Mouse (Mus musculus): ENCODE measurements around the gene Pithd1. TPM values are rescaled to one million over a fixed set of nuclear protein-coding genes. Genes with fewer than 3 reads are reported as not detected.

Pithd1 gene
- polyA plus RNA-seq, 1 experiment from 2014 or later = 60.6 TPM

- WGBS = 76% methylated on average over 17 of the region's 19 CpGs
- peaks cover 16% of the 10 kb centered on the region for H3K4me1 ChIP-seq (ENCODE audit: control insufficient read depth, insufficient read depth, low read length)
Measured at GRCm38 (mm10) chr4:135968271-135968869, 18.7 kb downstream of the Pithd1 start.

GRCm38 (mm10) chr4:135967086-135967760 lies 19.8 kb downstream of the Pithd1 start:
- no peak for ATAC-seq (ENCODE audit: insufficient read depth, low FRiP score, low TSS enrichment)

More at GRCm38 (mm10) chr4:135968271-135968869, 18.7 kb downstream of the Pithd1 start:
- ATAC-seq (ENCODE audit: insufficient read depth, low FRiP score, low TSS enrichment) = no peak
- H3K27me3 ChIP-seq (ENCODE audit: control insufficient read depth, insufficient read depth, low read length) = no peaks in the 10 kb centered on the region
- no peak overlapping the region for H3K4me2 ChIP-seq (ENCODE audit: low read depth)
- no peak for DNase-seq (ENCODE audit: low spot score)
- no peak overlapping the region for H3K4me3 ChIP-seq (ENCODE audit: low read depth, low read length)
- H3K9me3 ChIP-seq (ENCODE audit: control insufficient read depth, low read length) = no peaks in the 10 kb centered on the region
- H3K36me3 ChIP-seq (ENCODE audit: control insufficient read depth, insufficient read depth, low read length) = peaks cover 31% of the 10 kb centered on the region
- H3K9ac ChIP-seq (ENCODE audit: low read length) = no peak overlapping the region
- H3K27ac ChIP-seq (ENCODE audit: low read depth, low read length) = no peak overlapping the region

GRCm38 (mm10) chr4:135966283-135966682 lies 20.8 kb downstream of the Pithd1 start:
- ATAC-seq (ENCODE audit: insufficient read depth, low FRiP score, low TSS enrichment) (no peak), DNase-seq (ENCODE audit: low spot score) (no peak)
- no peaks in the 10 kb centered on the region for H3K9me3 ChIP-seq (ENCODE audit: control insufficient read depth, low read length)
- WGBS = 92% methylated on average over 16 of the region's 16 CpGs
- no peak overlapping the region for H3K4me2 ChIP-seq (ENCODE audit: low read depth)
- no peak overlapping the region for H3K27ac ChIP-seq (ENCODE audit: low read depth, low read length)
- H3K9ac ChIP-seq (ENCODE audit: low read length) = no peak overlapping the region
- H3K27me3 ChIP-seq (ENCODE audit: control insufficient read depth, insufficient read depth, low read length) = no peaks in the 10 kb centered on the region
- H3K36me3 ChIP-seq (ENCODE audit: control insufficient read depth, insufficient read depth, low read length) = peaks cover 31% of the 10 kb centered on the region
- no peak overlapping the region for H3K4me3 ChIP-seq (ENCODE audit: low read depth, low read length)
- H3K4me1 ChIP-seq (ENCODE audit: control insufficient read depth, insufficient read depth, low read length) = peaks cover 11% of the 10 kb centered on the region

More at GRCm38 (mm10) chr4:135967086-135967760, 19.8 kb downstream of the Pithd1 start:
- no peak for DNase-seq (ENCODE audit: low spot score)
- WGBS = 89% methylated on average over 18 of the region's 18 CpGs
- Histone ChIP-seq H3K27ac (ENCODE audit: low read depth, low read length) (no peak overlapping the region), H3K4me2 (ENCODE audit: low read depth) (no peak overlapping the region), H3K9ac (ENCODE audit: low read length) (no peak overlapping the region), H3K27me3 (ENCODE audit: control insufficient read depth, insufficient read depth, low read length) (no peaks in the 10 kb centered on the region), H3K4me3 (ENCODE audit: low read depth, low read length) (no peak overlapping the region), H3K36me3 (ENCODE audit: control insufficient read depth, insufficient read depth, low read length) (peaks cover 31% of the 10 kb centered on the region), H3K4me1 (ENCODE audit: control insufficient read depth, insufficient read depth, low read length) (peaks cover 16% of the 10 kb centered on the region), H3K9me3 (ENCODE audit: control insufficient read depth, low read length) (no peaks in the 10 kb centered on the region)

GRCm38 (mm10) chr4:135965113-135965512 lies 22.0 kb downstream of the Pithd1 start:
- H3K9ac ChIP-seq (ENCODE audit: low read length) = no peak overlapping the region
- H3K27ac ChIP-seq (ENCODE audit: low read depth, low read length) = no peak overlapping the region
- DNase-seq (ENCODE audit: low spot score) = no peak
- ATAC-seq (ENCODE audit: insufficient read depth, low FRiP score, low TSS enrichment) = no peak
- H3K36me3 ChIP-seq (ENCODE audit: control insufficient read depth, insufficient read depth, low read length) = peaks cover 28% of the 10 kb centered on the region
- H3K27me3 ChIP-seq (ENCODE audit: control insufficient read depth, insufficient read depth, low read length) = no peaks in the 10 kb centered on the region
- H3K4me1 ChIP-seq (ENCODE audit: control insufficient read depth, insufficient read depth, low read length) = peaks cover 8% of the 10 kb centered on the region
- no peaks in the 10 kb centered on the region for H3K9me3 ChIP-seq (ENCODE audit: control insufficient read depth, low read length)
- H3K4me2 ChIP-seq (ENCODE audit: low read depth) = no peak overlapping the region
- no peak overlapping the region for H3K4me3 ChIP-seq (ENCODE audit: low read depth, low read length)
- 86% methylated on average over 9 of the region's 9 CpGs for WGBS

DNA sequence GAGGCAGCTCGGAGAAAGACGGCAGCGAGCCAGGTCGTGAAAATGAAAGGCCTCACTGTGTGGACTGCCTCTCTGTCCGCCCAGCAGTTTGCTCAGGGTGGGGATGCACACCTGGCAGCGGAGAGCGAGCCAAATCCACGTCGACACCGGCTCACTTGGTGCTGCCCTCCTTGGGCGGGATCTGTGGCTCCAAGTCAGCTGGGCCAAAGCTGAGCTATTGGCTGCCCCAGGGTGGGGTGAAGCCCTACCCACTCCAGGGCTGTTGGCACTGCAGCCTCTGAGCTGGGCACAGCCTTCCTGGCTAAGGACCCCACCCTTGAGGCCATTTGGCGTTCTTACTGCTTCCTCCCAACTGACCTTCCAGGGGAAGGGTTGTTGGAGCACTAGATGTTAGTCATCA lies 22.6 kb downstream of the Pithd1 start:
- DNase-seq (ENCODE audit: low spot score) (no peak), ATAC-seq (ENCODE audit: insufficient read depth, low FRiP score, low TSS enrichment) (no peak)
- H3K4me3 ChIP-seq (ENCODE audit: low read depth, low read length) = peak overlapping the region; percentile 70
- no peaks in the 10 kb centered on the region for H3K9me3 ChIP-seq (ENCODE audit: control insufficient read depth, low read length)
- H3K27me3 ChIP-seq (ENCODE audit: control insufficient read depth, insufficient read depth, low read length) = no peaks in the 10 kb centered on the region
- H3K27ac ChIP-seq (ENCODE audit: low read depth, low read length) = no peak overlapping the region
- peak overlapping the region; percentile 83 for H3K9ac ChIP-seq (ENCODE audit: low read length)
- peaks cover 23% of the 10 kb centered on the region for H3K36me3 ChIP-seq (ENCODE audit: control insufficient read depth, insufficient read depth, low read length)
- H3K4me2 ChIP-seq (ENCODE audit: low read depth) = peak overlapping the region; percentile 93
- 5% methylated on average over 12 of the region's 12 CpGs for WGBS
- peaks cover 8% of the 10 kb centered on the region for H3K4me1 ChIP-seq (ENCODE audit: control insufficient read depth, insufficient read depth, low read length)

GRCm38 (mm10) chr4:135963457-135964193 lies 23.4 kb downstream of the Pithd1 start, which contains the start of gene Gale:
TSS of gene Gale (plus strand) at chr4:135963727.
- DNase-seq (ENCODE audit: low spot score) (peak; percentile 97), ATAC-seq (ENCODE audit: insufficient read depth, low FRiP score, low TSS enrichment) (peak; percentile 83)
- no peaks in the 10 kb centered on the region for H3K9me3 ChIP-seq (ENCODE audit: control insufficient read depth, low read length)
- WGBS = 0% methylated on average over 56 of the region's 56 CpGs
- peak within 1 kb of the TSS; percentile 70 for H3K4me3 ChIP-seq (ENCODE audit: low read depth, low read length)
- peak within 1 kb of the TSS; percentile 83 for H3K9ac ChIP-seq (ENCODE audit: low read length)
- peaks cover 17% of the 10 kb centered on the region for H3K36me3 ChIP-seq (ENCODE audit: control insufficient read depth, insufficient read depth, low read length)
- H3K4me1 ChIP-seq (ENCODE audit: control insufficient read depth, insufficient read depth, low read length) = peaks cover 8% of the 10 kb centered on the region
- peak within 1 kb of the TSS; percentile 60 for H3K27ac ChIP-seq (ENCODE audit: low read depth, low read length)
- H3K4me2 ChIP-seq (ENCODE audit: low read depth) = peak within 1 kb of the TSS; percentile 93
- H3K27me3 ChIP-seq (ENCODE audit: control insufficient read depth, insufficient read depth, low read length) = no peaks in the 10 kb centered on the region

GRCm38 (mm10) chr4:135962946-135963345 lies 24.1 kb downstream of the Pithd1 start:
- peak overlapping the region; percentile 56 for H3K27ac ChIP-seq (ENCODE audit: low read depth, low read length)
- H3K4me1 ChIP-seq (ENCODE audit: control insufficient read depth, insufficient read depth, low read length) = peaks cover 8% of the 10 kb centered on the region
- peak overlapping the region; percentile 70 for H3K4me3 ChIP-seq (ENCODE audit: low read depth, low read length)
- H3K9me3 ChIP-seq (ENCODE audit: control insufficient read depth, low read length) = no peaks in the 10 kb centered on the region
- H3K9ac ChIP-seq (ENCODE audit: low read length) = peak overlapping the region; percentile 83
- peak overlapping the region; percentile 93 for H3K4me2 ChIP-seq (ENCODE audit: low read depth)
- DNase-seq (ENCODE audit: low spot score) (no peak), ATAC-seq (ENCODE audit: insufficient read depth, low FRiP score, low TSS enrichment) (0 out of 2 replicates have a peak, but pooled peaks have one; percentile 8)
- peaks cover 12% of the 10 kb centered on the region for H3K36me3 ChIP-seq (ENCODE audit: control insufficient read depth, insufficient read depth, low read length)
- WGBS = 5% methylated on average over 15 of the region's 15 CpGs
- H3K27me3 ChIP-seq (ENCODE audit: control insufficient read depth, insufficient read depth, low read length) = no peaks in the 10 kb centered on the region

DNA sequence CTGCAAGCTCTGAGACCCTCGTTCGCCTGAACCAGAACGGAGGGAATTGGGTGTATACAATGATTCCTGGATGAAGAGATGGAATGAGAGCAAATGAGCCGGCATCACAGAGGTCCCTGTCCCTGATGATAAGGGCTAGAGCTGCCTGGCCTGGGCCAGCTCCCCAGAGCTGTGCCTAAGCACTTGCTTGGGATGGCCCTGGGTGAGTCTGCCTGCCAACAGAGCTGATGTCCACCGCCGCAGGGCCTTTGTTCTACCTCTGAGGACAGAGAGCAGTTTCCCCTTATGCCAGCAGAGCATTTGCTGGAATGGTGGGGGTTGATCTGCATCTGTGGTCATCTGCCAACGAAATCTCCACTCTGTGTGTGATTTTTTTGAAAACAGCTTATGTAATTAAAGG lies 24.9 kb downstream of the Pithd1 start:
- WGBS = 88% methylated on average over 7 of the region's 7 CpGs
- H3K4me2 ChIP-seq (ENCODE audit: low read depth) = no peak overlapping the region
- no peaks in the 10 kb centered on the region for H3K27me3 ChIP-seq (ENCODE audit: control insufficient read depth, insufficient read depth, low read length)
- no peak for ATAC-seq (ENCODE audit: insufficient read depth, low FRiP score, low TSS enrichment)
- no peak overlapping the region for H3K9ac ChIP-seq (ENCODE audit: low read length)
- H3K27ac ChIP-seq (ENCODE audit: low read depth, low read length) = no peak overlapping the region
- DNase-seq (ENCODE audit: low spot score) = no peak
- H3K4me3 ChIP-seq (ENCODE audit: low read depth, low read length) = no peak overlapping the region
- H3K36me3 ChIP-seq (ENCODE audit: control insufficient read depth, insufficient read depth, low read length) = peaks cover 6% of the 10 kb centered on the region
- H3K4me1 ChIP-seq (ENCODE audit: control insufficient read depth, insufficient read depth, low read length) = peaks cover 8% of the 10 kb centered on the region
- H3K9me3 ChIP-seq (ENCODE audit: control insufficient read depth, low read length) = no peaks in the 10 kb centered on the region

Data from neural tube, embryonic 11.5 days (tissue).